Mouse (Mus musculus) heart, postnatal 4 days (tissue): ENCODE measurements around the gene Thbd. TPM values are rescaled to one million over a fixed set of nuclear protein-coding genes. Genes with fewer than 3 reads are reported as not detected.

Experiments
- DNase-seq: peaks from one replicate; pipeline ENCODE4 v3.0.0; 2021
- total RNA-seq, 2 experiments: library from RNA; stranded (reverse); gene quantifications; 2 replicates each; pipeline ENCODE4 v1.2.3; 2021

The Thbd gene
- total RNA-seq, 2 experiments from 2014 or later: 37.2 to 41.4 TPM

- DNase-seq: no peak
Observed at GRCm38 (mm10) chr2:148421706-148422105, 13.7 kb upstream of the Thbd start.

GRCm38 (mm10) chr2:148421112-148421511 is 13.1 kb upstream of the Thbd start:
- DNase-seq: no peak

- no peak for DNase-seq
Observed at GRCm38 (mm10) chr2:148419776-148420175, 11.8 kb upstream of the Thbd start.

- DNase-seq: no peak
Observed at GRCm38 (mm10) chr2:148419151-148419550, 11.2 kb upstream of the Thbd start.

- no peak for DNase-seq
Observed at GRCm38 (mm10) chr2:148409821-148410220, 1.8 kb upstream of the Thbd start.

GRCm38 (mm10) chr2:148409141-148409540 is 1.2 kb upstream of the Thbd start:
- DNase-seq: peak; percentile 91

- DNase-seq: no peak
Observed at GRCm38 (mm10) chr2:148408761-148409120, 753 bp upstream of the Thbd start.

- DNase-seq: peak; percentile 54
Observed at GRCm38 (mm10) chr2:148406971-148407869, 768 bp downstream of the Thbd start.

- peak; percentile 47 for DNase-seq
Observed at GRCm38 (mm10) chr2:148406160-148406970, 1.6 kb downstream of the Thbd start.

GRCm38 (mm10) chr2:148404906-148405305 is 3.1 kb downstream of the Thbd start:
- no peak for DNase-seq

GRCm38 (mm10) chr2:148402227-148402626 is 5.8 kb downstream of the Thbd start:
- DNase-seq: no peak

GRCm38 (mm10) chr2:148398901-148399685 is 8.9 kb downstream of the Thbd start:
- no peak for DNase-seq

GRCm38 (mm10) chr2:148397784-148398100 is 10.2 kb downstream of the Thbd start:
- DNase-seq: peak; percentile 64

- no peak for DNase-seq
Observed at GRCm38 (mm10) chr2:148397015-148397783, 10.8 kb downstream of the Thbd start.

GRCm38 (mm10) chr2:148396209-148396608 is 11.8 kb downstream of the Thbd start:
- no peak for DNase-seq

GRCm38 (mm10) chr2:148395131-148396051 is 12.6 kb downstream of the Thbd start, which contains the start of gene Sstr4:
Gene Sstr4, plus strand, starts transcription at chr2:148395344.
- peak; percentile 64 for DNase-seq

- DNase-seq: no peak
Observed at GRCm38 (mm10) chr2:148393846-148394245, 14.1 kb downstream of the Thbd start.

- DNase-seq: no peak
Observed at GRCm38 (mm10) chr2:148393149-148393548, 14.8 kb downstream of the Thbd start.

- DNase-seq: no peak
Observed at GRCm38 (mm10) chr2:148387652-148388581, 20.1 kb downstream of the Thbd start.

GRCm38 (mm10) chr2:148386927-148387326 is 21.1 kb downstream of the Thbd start:
- DNase-seq: no peak
